Mouse (Mus musculus) forebrain, embryonic 14.5 days (tissue): ENCODE data around the gene Ppp1r10. TPM values are rescaled to one million over a fixed set of nuclear protein-coding genes. Genes with fewer than 3 reads are reported as not detected.

ENCODE experiments used
- ATAC-seq: fragments of 200-750 bp; cut with Nextera tagmentation; 2 replicates; pipeline ENCODE4 v1.8.0; 2017; ENCODE audit warnings: mild to moderate bottlenecking, moderate library complexity
- DNase-seq: peaks from one replicate; pipeline ENCODE4 v3.0.0-alpha.2; 2015; ENCODE audit warnings: low spot score
- H3K27ac ChIP-seq: fragments of 300-500 bp; sonication (generic); 2 replicates; pipeline ENCODE4 v1.5.1; 2014; ENCODE audit warnings: low read depth, mild to moderate bottlenecking, control low read depth, low read length, moderate library complexity
- H3K27me3 ChIP-seq: fragments of 300-500 bp; sonication (generic); replicated peaks from 2 replicates; pipeline ENCODE4 v1.6.1; 2014; ENCODE audit warnings: low read length, control low read depth, mixed read lengths; ENCODE audit not compliant: control insufficient read depth, insufficient read depth
- H3K36me3 ChIP-seq: fragments of 300-500 bp; sonication (generic); 2 replicates; pipeline ENCODE4 v1.6.1; 2014; ENCODE audit warnings: low read length, control low read depth; ENCODE audit not compliant: control insufficient read depth, insufficient read depth
- H3K4me1 ChIP-seq: fragments of 300-500 bp; sonication (generic); 2 replicates; pipeline ENCODE4 v1.6.1; 2014; ENCODE audit warnings: antibody characterized with exemption, low read length, control low read depth; ENCODE audit not compliant: control insufficient read depth, insufficient read depth
- H3K4me2 ChIP-seq: fragments of 300-500 bp; sonication (generic); 2 replicates; pipeline ENCODE4 v1.6.1; 2014; ENCODE audit warnings: mild to moderate bottlenecking, control low read depth, low read length
- H3K4me3 ChIP-seq: fragments of 300-500 bp; sonication (generic); 2 replicates; pipeline ENCODE4 v1.5.1; 2014; ENCODE audit warnings: low read depth, low read length, control low read depth
- H3K9ac ChIP-seq: fragments of 300-500 bp; sonication (generic); 2 replicates; pipeline ENCODE4 v1.6.1; 2014; ENCODE audit warnings: mild to moderate bottlenecking, low read length, control low read depth, moderate library complexity
- H3K9me3 ChIP-seq: fragments of 300-500 bp; sonication (generic); replicated peaks from 2 replicates; pipeline ENCODE4 v1.6.1; 2016; ENCODE audit warnings: low read length, control low read depth, mixed read lengths; ENCODE audit not compliant: control insufficient read depth
- WGBS: fragments of 180-500 bp; shearing (Covaris S2); extraction: QIAGEN DNeasy Blood & Tissue Kit; methylation state at CpG from one replicate; pipeline ENCODE4 v1.1.7; 2014; 5-methylcytosine and 5-hydroxymethylcytosine counted together
- polyA plus RNA-seq: library from polyadenylated mRNA; unstranded; fragments of >200 nt; fragmentation: Nextera tagmentation; extraction: Ambion mirVana; gene quantifications from 2 replicates; pipeline ENCODE4 v1.2.1, GENCODE M21; 2014

The Ppp1r10 gene
- polyA plus RNA-seq, 1 experiment from 2014 or later: 34.9 TPM

DNA sequence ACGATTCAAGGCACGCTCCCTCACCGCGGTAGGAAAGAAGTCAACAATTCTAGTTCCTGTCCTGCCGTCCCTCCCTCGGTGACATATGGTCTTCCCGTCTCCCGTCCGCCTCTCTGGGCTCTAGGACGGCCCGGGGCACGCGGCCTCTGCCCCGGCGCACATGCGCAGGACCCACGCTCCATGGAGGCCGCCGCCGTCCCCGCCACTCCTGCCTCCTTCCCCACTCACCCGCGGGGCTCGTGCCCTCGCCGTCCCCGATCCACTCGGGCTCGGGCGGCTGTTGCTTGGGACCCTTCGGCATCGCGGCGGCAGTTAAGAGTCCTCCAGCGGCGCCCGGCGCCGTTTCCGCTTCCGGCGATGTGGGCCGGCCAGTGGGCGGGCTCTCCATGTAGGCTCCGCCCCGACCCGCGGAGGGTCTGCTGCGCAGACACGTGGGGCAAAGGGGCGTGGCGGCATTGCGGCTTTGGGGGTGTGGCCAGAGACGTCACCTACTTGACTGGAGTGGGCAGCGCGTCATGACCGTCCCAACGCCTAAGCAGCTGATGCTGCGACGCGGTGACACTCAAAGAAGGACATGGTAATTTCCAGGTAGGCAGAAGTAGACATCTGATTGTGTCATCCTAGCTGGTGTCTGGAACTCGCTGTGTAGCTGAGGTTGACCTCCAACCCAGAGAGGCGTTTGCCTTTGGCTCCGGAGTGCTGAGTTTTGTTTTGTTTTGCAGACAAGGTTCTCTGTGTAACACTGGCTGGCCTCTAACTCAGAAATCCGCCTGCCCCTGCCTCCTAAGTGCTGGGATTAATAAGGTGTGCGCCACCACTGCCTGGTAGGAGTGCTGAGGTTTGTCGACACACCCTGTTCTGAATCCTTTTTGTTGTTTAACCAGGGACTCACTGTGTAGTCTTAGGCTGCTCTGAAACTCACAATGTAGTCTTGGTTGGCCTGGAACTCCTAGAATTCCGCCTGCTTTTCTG, 53.5 kb downstream of the Ppp1r10 start, which contains the start of gene Abcf1:
Abcf1 (minus strand) TSS at position 344 of the 972 bp plus-strand sequence.
- H3K9me3 ChIP-seq: no peaks in the 10 kb centered on the region
- peak; percentile 98 for ATAC-seq
- peak within 1 kb of the TSS; percentile 60; the same call in 1 of the 2 replicates for H3K27ac ChIP-seq
- peak within 1 kb of the TSS; percentile 89 for H3K4me3 ChIP-seq
- no peaks in the 10 kb centered on the region for H3K27me3 ChIP-seq
- H3K36me3 ChIP-seq: peaks cover 28% of the 10 kb centered on the region
- peak within 1 kb of the TSS; percentile 59 for H3K4me2 ChIP-seq
- under 1% methylated on average over 68 of the region's 68 CpGs for WGBS
- peak within 1 kb of the TSS; percentile 80 for H3K9ac ChIP-seq
- DNase-seq: peak; percentile 98
- H3K4me1 ChIP-seq: peaks cover 7% of the 10 kb centered on the region; the same call in 1 of the 2 replicates

DNA sequence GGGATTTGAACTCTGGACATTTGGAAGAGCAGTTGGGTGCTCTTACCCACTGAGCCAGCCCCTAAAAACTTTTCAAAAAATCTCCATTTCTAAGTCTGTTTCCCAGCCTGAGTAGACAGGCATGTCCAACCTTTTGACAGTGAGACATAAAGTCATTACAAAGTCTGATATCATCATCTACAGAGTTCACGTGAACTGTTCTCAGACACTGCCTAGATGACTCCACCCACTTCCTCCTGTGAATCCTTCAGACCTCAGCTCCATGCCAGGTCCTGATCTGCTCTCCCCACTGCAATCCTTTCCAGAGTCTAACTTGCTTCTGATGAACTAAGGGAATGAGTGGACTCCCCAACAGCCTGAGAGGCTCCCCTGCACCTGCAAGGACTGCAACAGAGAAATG, 55.9 kb downstream of the Ppp1r10 start:
- Histone ChIP-seq H3K4me1 (peaks cover 7% of the 10 kb centered on the region; the same call in 1 of the 2 replicates), H3K9me3 (no peaks in the 10 kb centered on the region), H3K9ac (no peak overlapping the region), H3K27ac (no peak overlapping the region), H3K4me2 (no peak overlapping the region), H3K4me3 (no peak overlapping the region), H3K27me3 (no peaks in the 10 kb centered on the region), H3K36me3 (peaks cover 38% of the 10 kb centered on the region)
- ATAC-seq (no peak), DNase-seq (no peak)
- 64% methylated on average over 1 of the region's 1 CpGs for WGBS

DNA sequence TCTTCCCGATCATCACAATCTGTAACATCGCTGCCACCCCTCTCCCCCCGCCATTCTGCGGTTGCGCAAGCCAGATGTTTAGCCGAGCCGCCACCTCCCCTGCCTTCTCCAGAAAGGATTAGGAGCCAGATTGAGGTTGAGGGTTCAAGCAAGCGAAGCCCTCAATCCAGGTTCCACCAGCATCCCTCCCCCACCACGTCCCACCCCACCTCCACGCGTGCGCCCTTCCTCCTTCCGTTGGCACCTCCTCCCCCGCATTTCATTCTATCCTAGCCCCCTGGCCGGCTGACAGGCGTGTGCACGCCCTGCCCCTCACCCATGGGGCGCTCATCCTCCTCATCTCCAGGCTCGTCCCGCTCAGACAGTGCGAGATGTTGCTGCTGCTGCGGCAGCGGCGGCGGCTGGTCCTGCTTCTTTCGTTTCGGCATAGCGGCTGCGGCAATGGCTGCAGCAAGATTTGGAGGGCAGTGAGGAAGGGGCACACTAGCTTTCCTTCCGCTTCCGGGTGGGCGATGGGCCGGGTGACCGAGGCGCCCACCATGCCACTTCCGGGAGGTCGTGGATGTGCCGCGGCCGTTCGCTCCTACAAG, 62.7 kb downstream of the Ppp1r10 start:
- ATAC-seq (peak; percentile 87), DNase-seq (peak; percentile 93)
- Histone ChIP-seq H3K4me1 (peaks cover 14% of the 10 kb centered on the region; the same call in 1 of the 2 replicates), H3K36me3 (peaks cover 47% of the 10 kb centered on the region), H3K4me2 (peak overlapping the region; percentile 88), H3K27ac (peak overlapping the region; percentile 94), H3K9ac (peak overlapping the region; percentile 80), H3K9me3 (no peaks in the 10 kb centered on the region), H3K4me3 (peak overlapping the region; percentile 90), H3K27me3 (no peaks in the 10 kb centered on the region)
- WGBS: 2% methylated on average over 41 of the region's 41 CpGs

DNA sequence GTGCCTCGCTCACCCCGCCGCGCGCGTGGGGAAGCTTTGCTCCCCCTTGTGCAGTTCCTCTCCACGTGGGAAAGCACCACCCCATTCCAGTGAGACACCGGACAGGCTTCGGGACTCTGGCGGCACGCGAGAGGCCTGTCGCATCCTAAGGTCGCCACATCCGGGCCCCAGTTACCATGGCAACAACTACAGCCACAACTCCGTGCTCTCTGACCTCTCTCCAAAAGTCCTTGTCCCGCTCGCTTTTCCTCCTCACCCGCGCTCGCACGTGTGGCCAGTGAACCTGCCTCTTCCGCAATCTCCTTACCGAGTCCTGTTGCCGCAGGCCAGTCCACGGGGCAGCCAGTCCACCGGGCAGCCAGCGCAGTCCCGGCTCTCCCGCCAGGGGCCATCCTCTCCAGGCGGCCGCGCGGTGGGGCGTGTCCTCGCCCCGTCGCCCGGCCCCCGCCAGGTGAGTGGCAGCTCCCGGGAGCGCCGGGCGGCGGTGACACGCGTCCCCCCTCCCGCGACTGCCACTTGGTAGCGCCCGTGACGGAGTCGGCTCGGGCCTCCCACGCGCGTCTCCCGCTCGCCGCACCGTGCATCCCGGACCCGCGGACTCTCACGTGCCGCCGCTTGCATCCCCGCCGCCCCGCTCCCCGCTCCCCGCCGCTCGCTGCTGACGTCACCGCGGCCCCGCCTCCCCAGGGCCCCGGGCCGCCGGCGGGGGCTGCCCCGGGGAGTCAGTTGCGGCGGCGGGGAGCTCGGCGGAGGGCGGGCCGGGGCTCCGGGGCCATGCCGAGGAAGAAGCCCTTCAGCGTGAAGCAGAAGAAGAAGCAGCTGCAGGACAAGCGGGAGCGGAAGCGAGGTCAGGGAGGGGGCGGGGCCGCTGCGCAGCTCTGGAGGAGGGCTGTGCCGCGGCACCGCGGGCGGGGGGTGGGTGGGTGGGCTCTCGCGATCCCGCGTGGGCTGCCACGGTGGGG, 63.4 kb downstream of the Ppp1r10 start, which contains the start of the genes Gnl1 and Prr3:
Gnl1 (plus strand) TSS at position 451 of the 962 bp plus-strand sequence.
Prr3 (minus strand) TSS at position 836 of the 962 bp plus-strand sequence.
- Histone ChIP-seq H3K36me3 (peaks cover 43% of the 10 kb centered on the region), H3K27ac (peak within 1 kb of the TSS; percentile 94), H3K9me3 (no peaks in the 10 kb centered on the region), H3K9ac (peak within 1 kb of the TSS; percentile 80), H3K4me2 (peak within 1 kb of the TSS; percentile 88), H3K4me3 (peak within 1 kb of the TSS; percentile 90), H3K4me1 (peaks cover 14% of the 10 kb centered on the region; the same call in 1 of the 2 replicates), H3K27me3 (no peaks in the 10 kb centered on the region)
- peak; percentile 93 for DNase-seq
- under 1% methylated on average over 87 of the region's 109 CpGs for WGBS
- peak; percentile 82 for ATAC-seq

DNA sequence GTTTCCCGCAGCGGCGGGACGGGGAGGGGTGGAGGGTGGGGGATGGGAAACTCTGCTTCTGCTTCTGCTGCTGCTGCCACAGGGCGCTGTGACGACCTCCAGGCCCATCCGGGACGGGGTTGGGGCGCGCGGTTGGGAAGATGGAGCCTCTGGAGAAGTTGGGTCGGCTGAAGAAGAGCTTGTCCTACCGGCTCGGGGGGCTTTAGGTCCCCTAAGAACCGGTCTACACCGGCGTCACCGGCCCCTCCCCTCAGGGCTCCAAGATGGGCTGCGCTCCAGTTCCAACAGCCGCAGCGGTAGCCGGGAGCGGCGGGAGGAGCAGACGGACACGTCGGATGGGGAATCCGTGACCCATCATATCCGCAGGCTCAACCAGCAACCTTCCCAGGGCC, 64.1 kb downstream of the Ppp1r10 start:
- H3K9ac ChIP-seq: peak overlapping the region; percentile 80
- DNase-seq (peak; percentile 41), ATAC-seq (peak; percentile 11; the same call in 1 of the 2 replicates)
- no peaks in the 10 kb centered on the region for H3K9me3 ChIP-seq
- H3K4me3 ChIP-seq: peak overlapping the region; percentile 90
- H3K4me2 ChIP-seq: peak overlapping the region; percentile 88
- no peaks in the 10 kb centered on the region for H3K27me3 ChIP-seq
- H3K27ac ChIP-seq: peak overlapping the region; percentile 94
- peaks cover 46% of the 10 kb centered on the region for H3K36me3 ChIP-seq
- WGBS: 0% methylated on average over 25 of the region's 29 CpGs
- peaks cover 14% of the 10 kb centered on the region; the same call in 1 of the 2 replicates for H3K4me1 ChIP-seq

DNA sequence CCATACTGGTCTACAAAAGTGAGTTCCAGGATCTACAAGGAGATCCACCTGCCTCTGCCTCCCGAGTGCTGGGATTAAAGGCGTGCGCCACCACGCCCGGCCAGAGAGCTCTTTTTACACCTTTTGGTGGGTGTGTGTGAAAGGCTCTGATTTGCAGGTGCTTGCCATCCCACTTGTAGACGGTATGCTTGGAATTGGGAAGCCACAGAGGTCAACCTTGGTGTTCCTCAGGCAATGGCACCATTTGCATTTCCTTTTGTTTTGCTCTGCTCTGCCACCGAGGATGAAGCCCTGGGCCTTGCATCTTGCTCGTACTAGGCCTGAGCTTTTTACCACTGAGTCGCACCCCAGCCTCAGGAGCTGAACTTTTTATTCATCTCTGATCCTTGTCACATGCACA, 65.5 kb downstream of the Ppp1r10 start:
- Histone ChIP-seq H3K36me3 (peaks cover 47% of the 10 kb centered on the region), H3K9me3 (no peaks in the 10 kb centered on the region), H3K4me2 (no peak overlapping the region), H3K4me3 (no peak overlapping the region), H3K27me3 (no peaks in the 10 kb centered on the region), H3K4me1 (peaks cover 14% of the 10 kb centered on the region; the same call in 1 of the 2 replicates), H3K27ac (no peak overlapping the region), H3K9ac (no peak overlapping the region)
- 97% methylated on average over 9 of the region's 9 CpGs for WGBS
- DNase-seq (no peak), ATAC-seq (no peak)
